Mouse (Mus musculus): ENCODE results near the gene Ccdc82.

Gene Ccdc82

DNA sequence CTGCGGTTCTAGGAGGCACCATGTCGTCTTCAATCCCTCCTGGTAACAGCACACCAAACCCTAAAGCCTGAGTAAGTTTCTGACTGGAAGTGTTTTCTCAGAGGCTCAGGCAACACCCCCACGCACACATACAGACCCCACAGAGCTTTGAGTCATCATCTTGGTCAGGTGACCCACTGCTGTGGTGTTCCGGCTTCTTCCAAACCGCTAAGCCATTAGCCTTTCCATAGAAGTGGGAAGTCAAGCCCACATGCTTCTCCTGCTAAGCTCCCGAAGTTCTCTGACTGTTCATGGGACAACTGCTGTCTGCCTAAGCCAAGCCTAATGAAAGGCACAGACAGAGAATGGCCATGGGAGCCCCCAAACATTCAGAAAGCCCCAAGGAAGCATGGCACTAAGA is 52.4 kb downstream of the Ccdc82 start:
- no peak for DNase-seq (ENCODE audit: low read depth, low spot score)

DNA sequence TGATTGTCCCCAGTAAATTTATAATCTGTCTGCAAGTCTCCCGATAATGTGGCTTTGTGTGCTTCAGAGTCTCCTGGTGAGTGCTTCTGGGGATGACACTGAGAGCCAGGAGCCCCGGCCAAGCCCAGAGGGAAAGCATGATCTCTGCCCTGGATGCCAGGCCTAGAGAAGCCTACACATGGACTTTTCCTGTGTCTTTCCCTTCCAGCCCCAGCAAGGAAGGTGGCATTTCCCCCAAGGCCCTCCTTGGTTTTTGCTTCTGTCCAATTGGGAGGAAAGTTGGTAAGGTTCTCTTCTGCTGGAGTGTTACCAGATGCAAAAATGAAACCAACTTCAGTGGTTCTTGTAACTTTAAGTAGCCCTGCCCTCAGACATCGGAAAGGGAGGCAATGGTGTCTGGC is 53.3 kb downstream of the Ccdc82 start:
- DNase-seq (ENCODE audit: low read depth, low spot score), result no peak

DNA sequence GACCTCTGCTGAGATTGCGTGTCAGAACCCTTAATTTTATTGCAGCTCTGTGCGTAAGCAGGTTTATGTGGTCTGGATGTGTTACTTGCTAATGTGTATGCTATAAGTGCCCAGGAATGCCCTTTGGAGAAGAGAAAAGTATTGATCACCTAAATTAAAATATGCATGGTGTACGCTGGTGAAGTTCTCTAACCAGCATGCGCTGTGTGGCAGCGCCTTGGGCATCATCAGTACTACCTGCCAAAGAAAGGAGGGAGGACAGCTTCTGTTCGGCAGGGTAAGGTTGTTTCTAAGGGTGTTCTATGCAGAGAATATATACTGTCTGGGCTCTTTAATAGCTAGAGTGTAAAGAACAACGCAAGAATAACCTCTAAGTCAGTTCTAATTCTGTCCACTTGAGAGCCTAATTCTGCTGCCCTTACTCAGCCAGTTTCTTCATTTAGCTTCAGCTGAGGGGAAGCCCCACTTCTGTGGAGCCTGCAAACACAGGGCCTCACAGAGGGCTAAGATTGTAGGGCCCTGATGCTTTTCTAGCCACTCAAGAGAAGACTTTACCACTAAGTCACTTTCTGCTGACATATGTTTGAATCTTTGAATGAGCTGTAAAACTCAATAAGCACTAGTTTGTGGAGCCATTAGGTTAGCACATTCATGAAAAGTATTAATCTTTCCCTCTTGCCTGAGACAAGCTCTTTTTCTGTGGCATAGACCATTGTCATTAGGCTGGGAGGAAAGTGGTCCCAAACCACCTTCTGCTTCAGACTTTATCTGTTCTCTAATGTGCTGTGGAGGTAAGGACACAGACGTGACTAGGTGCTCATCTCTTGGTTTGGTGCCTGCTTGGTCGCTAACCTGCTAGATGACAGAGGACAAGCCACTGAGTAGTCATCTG is 54.4 kb downstream of the Ccdc82 start:
- no peak for DNase-seq (ENCODE audit: low read depth, low spot score)

DNA sequence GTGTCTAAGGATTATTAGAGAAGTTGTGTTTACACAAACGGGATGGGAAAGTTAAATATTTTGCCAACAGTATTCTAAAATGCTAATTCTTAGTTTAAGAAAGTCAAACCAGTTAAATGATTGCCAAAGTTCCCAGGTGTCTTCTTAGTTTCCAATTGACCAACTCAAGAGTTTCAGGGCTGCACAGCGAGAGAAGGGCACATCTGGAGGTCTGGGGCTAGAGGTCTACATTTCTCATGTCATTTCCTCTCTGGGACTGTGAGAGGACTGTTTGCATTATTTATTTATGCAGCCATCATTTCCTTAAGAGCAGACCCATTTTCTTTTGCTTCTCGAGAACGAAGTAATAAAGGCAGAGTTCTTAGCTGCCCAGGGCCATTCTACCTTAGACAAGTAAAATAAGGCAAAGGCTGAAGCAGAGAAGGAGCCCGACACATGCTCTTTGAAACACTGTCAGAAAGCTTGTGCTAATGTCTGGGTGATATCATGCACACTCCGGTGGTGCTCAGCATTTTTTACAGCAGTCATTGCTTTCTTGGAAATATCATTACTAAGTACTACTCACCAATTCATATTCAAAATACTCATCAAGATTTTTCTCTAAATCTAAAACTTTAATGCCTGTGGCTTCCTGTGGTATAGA is 55.5 kb downstream of the Ccdc82 start:
- no peak for DNase-seq (ENCODE audit: low read depth, low spot score)

DNA sequence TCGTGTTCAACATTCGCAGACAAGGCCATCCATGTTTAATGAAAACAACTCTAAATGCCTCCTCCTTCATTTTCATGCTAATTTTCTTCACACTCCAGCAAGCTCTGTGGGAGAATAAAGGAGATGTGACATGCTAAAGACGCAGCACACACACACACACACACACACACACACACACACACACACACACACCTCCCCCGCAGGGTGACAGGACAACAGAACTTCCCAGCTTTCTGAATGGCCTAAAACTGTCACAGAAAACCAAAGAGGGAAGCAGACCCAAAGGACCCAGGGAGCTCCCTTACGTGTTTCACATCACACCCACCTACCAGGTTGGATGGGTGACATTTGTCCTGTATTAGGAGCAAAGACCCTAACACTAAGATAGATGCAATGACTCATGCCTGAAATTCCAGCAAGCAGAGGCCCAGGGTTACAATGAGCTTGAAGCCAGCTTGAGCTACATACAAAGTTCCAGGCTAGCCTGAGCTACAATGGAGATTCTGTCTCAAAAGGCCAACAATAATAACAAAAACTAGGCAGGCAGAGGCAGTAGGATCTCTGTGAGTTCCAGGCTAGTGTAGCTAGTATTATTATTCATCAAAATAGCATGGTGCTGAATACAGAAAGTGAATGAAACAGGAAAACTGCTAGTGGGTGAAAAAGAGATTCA is 56.5 kb downstream of the Ccdc82 start:
- no peak for DNase-seq (ENCODE audit: low read depth, low spot score)

DNA sequence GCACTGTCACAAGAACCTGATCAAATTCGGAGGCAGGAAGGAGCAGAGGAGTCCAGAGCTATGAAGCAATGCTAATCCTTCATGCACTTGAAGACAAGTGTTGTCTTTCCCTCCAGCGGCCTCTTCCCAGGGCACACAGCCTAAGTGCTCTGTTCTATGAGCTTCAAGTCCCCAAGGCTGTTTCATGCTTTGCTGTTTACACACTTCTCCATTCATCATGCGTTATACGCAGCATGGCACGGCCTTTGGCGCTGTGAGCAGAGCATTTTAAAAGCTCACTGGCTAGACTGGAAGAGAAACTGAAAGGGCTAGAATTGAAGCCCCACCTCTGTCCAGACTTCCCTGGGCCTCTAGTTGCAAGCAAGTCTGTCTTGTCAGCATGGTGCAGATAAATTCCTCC is 57.2 kb downstream of the Ccdc82 start:
- DNase-seq (ENCODE audit: low read depth, low spot score), result no peak

DNA sequence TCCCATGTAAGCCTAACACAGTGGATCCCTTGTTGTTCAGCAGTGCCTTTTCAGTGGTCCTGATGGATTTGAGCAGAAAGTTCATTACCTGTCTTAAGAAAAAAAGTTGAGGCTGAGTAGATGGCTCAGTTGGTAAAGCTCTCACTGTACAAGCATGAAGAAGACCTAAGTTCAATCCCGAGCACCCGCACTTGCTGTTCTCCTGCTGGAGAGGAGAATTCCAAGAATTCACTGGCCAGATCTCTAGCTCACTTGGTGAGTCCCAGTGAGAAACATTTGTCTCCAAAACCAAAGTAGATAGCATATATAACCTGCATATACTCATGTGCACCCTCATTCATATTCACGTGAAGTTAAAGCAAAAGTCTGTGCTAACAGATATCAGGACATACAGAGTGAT is 59.7 kb downstream of the Ccdc82 start:
- no peak for DNase-seq (ENCODE audit: low read depth, low spot score)

DNA sequence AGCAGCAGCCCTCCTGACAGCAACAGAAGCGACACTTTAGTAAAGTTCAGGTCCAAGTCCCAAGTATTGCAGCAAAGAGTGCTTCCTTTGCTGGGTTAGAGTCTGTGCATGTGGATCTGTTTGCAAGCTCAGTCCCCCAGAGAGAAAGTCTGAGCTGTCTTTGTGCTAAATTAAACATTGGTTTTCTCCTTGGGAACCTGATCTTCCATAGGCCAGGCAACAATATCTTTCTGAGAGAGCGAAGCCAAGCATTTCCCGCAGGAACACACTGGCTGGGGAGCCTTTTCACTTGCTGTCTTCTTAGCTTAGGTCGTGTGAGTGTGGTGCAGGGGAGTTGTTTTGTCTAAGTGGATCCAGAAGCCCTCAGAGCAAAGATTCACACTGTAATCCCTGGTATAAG is 60.5 kb downstream of the Ccdc82 start:
- DNase-seq (ENCODE audit: low read depth, low spot score), result no peak

- no peak for DNase-seq (ENCODE audit: low read depth, low spot score)
Measured at GRCm38 (mm10) chr9:13308718-13309117, 62.0 kb downstream of the Ccdc82 start.

DNA sequence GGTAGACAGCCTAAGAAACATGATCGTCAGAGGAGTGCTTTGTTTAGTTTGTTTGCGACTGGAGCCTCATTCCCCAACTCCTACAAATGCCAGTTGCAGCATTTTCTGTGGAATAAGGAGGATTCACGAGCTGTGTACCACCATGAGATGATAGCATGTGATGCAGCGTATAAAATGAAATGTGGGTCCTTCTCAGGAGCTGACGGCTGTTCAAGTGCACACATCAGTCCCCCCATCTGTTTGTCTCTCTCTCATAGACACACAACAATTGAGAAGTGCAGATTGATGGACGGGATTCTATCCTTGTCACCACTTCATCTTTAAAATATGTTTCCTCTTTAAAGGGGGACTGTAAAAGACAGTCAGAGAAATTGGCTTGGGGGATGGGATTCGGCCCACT is 63.1 kb downstream of the Ccdc82 start:
- no peak for DNase-seq (ENCODE audit: low read depth, low spot score)

DNA sequence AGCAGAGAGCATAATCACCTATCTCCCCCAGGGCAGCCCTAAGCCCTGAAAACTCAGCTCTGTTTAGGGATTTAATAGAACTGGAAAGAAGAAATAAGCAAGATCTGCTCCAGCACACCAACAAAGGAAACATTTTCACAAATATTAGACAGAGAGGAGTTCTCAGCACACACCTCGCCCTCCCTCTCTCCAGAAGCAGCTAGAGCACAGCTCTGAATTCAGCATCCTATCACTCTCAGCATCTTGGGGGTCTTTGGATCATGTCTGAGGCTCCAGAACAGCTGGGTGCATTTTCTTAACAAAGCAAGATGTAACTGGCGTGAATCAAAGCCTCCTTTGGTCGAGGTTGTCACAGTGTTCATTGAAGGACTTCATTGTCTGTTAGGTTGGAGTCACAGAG is 63.5 kb downstream of the Ccdc82 start:
- no peak for DNase-seq (ENCODE audit: low read depth, low spot score)

- no peak for DNase-seq (ENCODE audit: low read depth, low spot score)
Measured at GRCm38 (mm10) chr9:13311094-13311493, 64.3 kb downstream of the Ccdc82 start.

DNA sequence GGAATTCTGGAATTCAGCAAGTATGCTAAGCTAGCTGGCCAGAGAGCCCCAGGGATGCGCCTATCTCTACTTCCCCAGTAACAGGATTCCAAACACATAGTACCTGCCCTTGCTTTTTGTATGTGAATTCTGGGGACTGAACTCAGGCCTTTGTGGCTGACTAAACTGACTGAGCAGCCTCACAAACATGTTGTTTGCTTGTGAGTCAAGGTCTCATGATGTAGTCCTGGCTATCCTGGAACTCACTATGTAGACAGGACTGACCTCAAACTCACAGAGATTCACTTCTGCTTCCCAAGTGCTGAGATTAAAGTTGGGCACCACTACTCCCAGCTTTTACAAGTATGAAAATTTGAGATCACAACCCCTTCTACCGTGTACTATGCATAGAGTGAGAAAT is 67.2 kb downstream of the Ccdc82 start:
- no peak for DNase-seq (ENCODE audit: low read depth, low spot score)

- DNase-seq (ENCODE audit: low read depth, low spot score), result no peak
Measured at GRCm38 (mm10) chr9:13314577-13315004, 67.8 kb downstream of the Ccdc82 start.

DNA sequence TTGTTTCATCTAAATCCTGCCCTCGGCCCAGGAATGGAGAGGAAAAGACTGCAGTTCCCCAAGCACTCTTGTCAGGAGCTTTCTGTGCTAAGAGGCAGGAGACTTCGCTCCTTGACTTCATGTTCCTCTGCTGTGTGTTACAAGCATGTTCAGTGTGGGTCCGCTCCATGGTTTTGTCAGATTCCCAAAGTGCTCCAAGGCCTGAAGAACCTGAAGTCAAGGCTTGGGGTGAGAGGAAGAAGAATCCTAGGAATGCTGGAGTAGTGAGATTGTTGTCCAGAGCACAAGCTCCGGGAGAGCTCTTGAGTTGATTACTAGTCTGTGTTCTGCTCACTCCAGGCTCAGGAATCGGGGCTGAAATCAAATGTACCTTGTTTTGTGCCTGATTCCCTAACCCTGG is 68.6 kb downstream of the Ccdc82 start:
- DNase-seq (ENCODE audit: low read depth, low spot score), result no peak

- no peak for DNase-seq (ENCODE audit: low read depth, low spot score)
Measured at GRCm38 (mm10) chr9:13319566-13319965, 72.8 kb downstream of the Ccdc82 start.

DNA sequence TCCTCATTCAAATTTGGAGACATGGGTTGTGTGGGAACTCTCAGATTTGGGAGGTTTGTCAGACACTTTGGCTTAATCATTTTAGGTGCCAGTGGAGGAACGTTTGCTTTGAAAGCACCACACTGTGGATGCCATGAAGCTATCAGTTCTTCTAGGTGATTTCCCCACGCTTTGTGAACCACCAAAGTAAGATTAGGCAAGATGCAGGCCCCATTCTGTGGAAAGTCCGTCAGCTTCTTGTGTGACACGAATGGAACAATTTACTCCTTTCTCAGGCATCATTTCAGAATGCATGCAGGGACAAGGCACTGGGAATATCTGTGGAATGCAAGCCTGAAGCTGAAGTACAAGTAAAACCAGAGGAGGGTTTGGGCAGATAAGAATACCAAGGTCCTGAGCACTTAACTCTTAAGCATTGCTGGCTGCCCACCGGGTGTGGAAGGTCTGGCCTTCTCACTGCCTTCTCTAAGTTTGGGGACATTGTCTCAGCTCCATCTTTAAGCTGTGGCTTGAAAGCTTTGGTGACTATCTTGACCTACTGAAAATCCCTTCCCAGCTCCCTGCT is 74.1 kb downstream of the Ccdc82 start:
- DNase-seq (ENCODE audit: low read depth, low spot score), result no peak

- DNase-seq (ENCODE audit: low read depth, low spot score), result no peak
Measured at GRCm38 (mm10) chr9:13323074-13323473, 76.3 kb downstream of the Ccdc82 start.

DNA sequence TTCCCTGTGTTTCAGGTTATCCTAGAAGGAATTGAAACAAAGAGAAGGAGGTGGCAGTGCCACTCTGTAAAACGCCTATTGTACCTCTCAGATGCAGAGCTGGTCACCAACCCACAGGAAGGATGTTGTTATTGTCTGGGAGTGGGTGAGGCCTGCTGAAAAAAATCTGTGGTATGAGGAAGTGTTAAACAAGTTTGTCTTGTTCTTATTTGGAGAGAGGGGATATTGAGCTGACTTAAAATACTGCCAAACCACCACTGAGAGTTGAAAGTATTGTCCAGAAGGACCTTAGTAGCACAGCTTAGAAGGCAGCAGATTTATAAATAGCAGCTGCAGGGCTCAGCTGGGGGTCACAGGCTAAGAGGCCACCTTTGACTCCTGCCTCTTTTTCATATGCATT is 76.9 kb downstream of the Ccdc82 start:
- DNase-seq (ENCODE audit: low read depth, low spot score), result no peak

All from c-Kit-negative CD71-positive TER-119-positive erythroid progenitor cells, embryonic 14.5 days (primary cell).